Mouse (Mus musculus): ENCODE data around the gene Aqp9. TPM values are rescaled to one million over a fixed set of nuclear protein-coding genes. Genes with fewer than 3 reads are reported as not detected.

Aqp9 gene
- polyA plus RNA-seq, 1 experiment from 2014 or later: 13.6 TPM

- no peaks in the 10 kb centered on the region for H3K36me3 ChIP-seq (ENCODE audit: control insufficient read depth, insufficient read depth, low read length)
- no peaks in the 10 kb centered on the region for H3K9me3 ChIP-seq (ENCODE audit: control insufficient read depth, low read length)
- no peak overlapping the region for H3K9ac ChIP-seq (ENCODE audit: low read depth, low read length)
- no peak for DNase-seq (ENCODE audit: low spot score)
- H3K4me1 ChIP-seq (replicated peaks; ENCODE audit: control insufficient read depth, insufficient read depth, low read length): peaks cover 61% of the 10 kb centered on the region
- ATAC-seq (replicated peaks; ENCODE audit: low FRiP score): no peak
- 65% methylated on average over 3 of the region's 3 CpGs for WGBS
- H3K4me3 ChIP-seq (ENCODE audit: low read depth, low read length): no peak overlapping the region
- peak overlapping the region; percentile 59 for H3K4me2 ChIP-seq
- no peaks in the 10 kb centered on the region for H3K27me3 ChIP-seq (replicated peaks; ENCODE audit: control insufficient read depth, insufficient read depth, low read length)
- peak overlapping the region; percentile 97 for H3K27ac ChIP-seq (ENCODE audit: low read depth, low read length)
Observed at GRCm38 (mm10) chr9:71164353-71164752, 4.1 kb downstream of the Aqp9 start.

GRCm38 (mm10) chr9:71162858-71163740 is 5.4 kb downstream of the Aqp9 start:
- WGBS: 46% methylated on average over 12 of the region's 12 CpGs
- Histone ChIP-seq H3K9me3 (ENCODE audit: control insufficient read depth, low read length) (no peaks in the 10 kb centered on the region), H3K4me1 (replicated peaks; ENCODE audit: control insufficient read depth, insufficient read depth, low read length) (peaks cover 65% of the 10 kb centered on the region), H3K27ac (ENCODE audit: low read depth, low read length) (peak overlapping the region; percentile 77), H3K4me3 (ENCODE audit: low read depth, low read length) (peak overlapping the region; percentile 31), H3K4me2 (peak overlapping the region; percentile 55), H3K36me3 (ENCODE audit: control insufficient read depth, insufficient read depth, low read length) (no peaks in the 10 kb centered on the region), H3K9ac (ENCODE audit: low read depth, low read length) (peak overlapping the region; percentile 48), H3K27me3 (replicated peaks; ENCODE audit: control insufficient read depth, insufficient read depth, low read length) (no peaks in the 10 kb centered on the region)
- ATAC-seq (replicated peaks; ENCODE audit: low FRiP score) (no peak), DNase-seq (ENCODE audit: low spot score) (no peak)

GRCm38 (mm10) chr9:71162131-71162857 is 6.2 kb downstream of the Aqp9 start:
- H3K9me3 ChIP-seq (ENCODE audit: control insufficient read depth, low read length): no peaks in the 10 kb centered on the region
- H3K27ac ChIP-seq (ENCODE audit: low read depth, low read length): peak overlapping the region; percentile 77
- H3K4me2 ChIP-seq: peak overlapping the region; percentile 55
- H3K4me1 ChIP-seq (replicated peaks; ENCODE audit: control insufficient read depth, insufficient read depth, low read length): peaks cover 67% of the 10 kb centered on the region
- no peaks in the 10 kb centered on the region for H3K27me3 ChIP-seq (replicated peaks; ENCODE audit: control insufficient read depth, insufficient read depth, low read length)
- 49% methylated on average over 8 of the region's 8 CpGs for WGBS
- peak overlapping the region; percentile 48 for H3K9ac ChIP-seq (ENCODE audit: low read depth, low read length)
- peak overlapping the region; percentile 31 for H3K4me3 ChIP-seq (ENCODE audit: low read depth, low read length)
- no peak for DNase-seq (ENCODE audit: low spot score)
- no peak for ATAC-seq (replicated peaks; ENCODE audit: low FRiP score)
- H3K36me3 ChIP-seq (ENCODE audit: control insufficient read depth, insufficient read depth, low read length): no peaks in the 10 kb centered on the region

GRCm38 (mm10) chr9:71160849-71161711 is 7.4 kb downstream of the Aqp9 start:
- H3K9me3 ChIP-seq (ENCODE audit: control insufficient read depth, low read length): no peaks in the 10 kb centered on the region
- no peak overlapping the region; the same call in 1 of the 2 replicates for H3K9ac ChIP-seq (ENCODE audit: low read depth, low read length)
- H3K4me3 ChIP-seq (ENCODE audit: low read depth, low read length): peak overlapping the region; percentile 4; the same call in 1 of the 2 replicates
- 61% methylated on average over 13 of the region's 13 CpGs for WGBS
- no peaks in the 10 kb centered on the region for H3K36me3 ChIP-seq (ENCODE audit: control insufficient read depth, insufficient read depth, low read length)
- peaks cover 62% of the 10 kb centered on the region for H3K4me1 ChIP-seq (replicated peaks; ENCODE audit: control insufficient read depth, insufficient read depth, low read length)
- DNase-seq (ENCODE audit: low spot score): no peak
- ATAC-seq (replicated peaks; ENCODE audit: low FRiP score): no peak
- H3K27me3 ChIP-seq (replicated peaks; ENCODE audit: control insufficient read depth, insufficient read depth, low read length): no peaks in the 10 kb centered on the region
- H3K4me2 ChIP-seq: peak overlapping the region; percentile 44
- peak overlapping the region; percentile 60; the same call in 1 of the 2 replicates for H3K27ac ChIP-seq (ENCODE audit: low read depth, low read length)

GRCm38 (mm10) chr9:71159686-71160085 is 8.8 kb downstream of the Aqp9 start:
- DNase-seq (ENCODE audit: low spot score) (no peak), ATAC-seq (replicated peaks; ENCODE audit: low FRiP score) (no peak)
- Histone ChIP-seq H3K4me3 (ENCODE audit: low read depth, low read length) (no peak overlapping the region), H3K9ac (ENCODE audit: low read depth, low read length) (0 out of 2 replicates have a peak overlapping the region, but pooled peaks have one; percentile 12), H3K4me2 (no peak overlapping the region), H3K9me3 (ENCODE audit: control insufficient read depth, low read length) (no peaks in the 10 kb centered on the region), H3K27ac (ENCODE audit: low read depth, low read length) (peak overlapping the region; percentile 96; the same call in 1 of the 2 replicates), H3K27me3 (replicated peaks; ENCODE audit: control insufficient read depth, insufficient read depth, low read length) (no peaks in the 10 kb centered on the region), H3K36me3 (ENCODE audit: control insufficient read depth, insufficient read depth, low read length) (no peaks in the 10 kb centered on the region), H3K4me1 (replicated peaks; ENCODE audit: control insufficient read depth, insufficient read depth, low read length) (peaks cover 53% of the 10 kb centered on the region)
- WGBS: 81% methylated on average over 5 of the region's 5 CpGs

- Histone ChIP-seq H3K9me3 (ENCODE audit: control insufficient read depth, low read length) (no peaks in the 10 kb centered on the region), H3K36me3 (ENCODE audit: control insufficient read depth, insufficient read depth, low read length) (no peaks in the 10 kb centered on the region), H3K4me1 (replicated peaks; ENCODE audit: control insufficient read depth, insufficient read depth, low read length) (peaks cover 52% of the 10 kb centered on the region), H3K4me2 (peak overlapping the region; percentile 2; the same call in 1 of the 2 replicates), H3K9ac (ENCODE audit: low read depth, low read length) (no peak overlapping the region), H3K4me3 (ENCODE audit: low read depth, low read length) (no peak overlapping the region), H3K27me3 (replicated peaks; ENCODE audit: control insufficient read depth, insufficient read depth, low read length) (no peaks in the 10 kb centered on the region), H3K27ac (ENCODE audit: low read depth, low read length) (peak overlapping the region; percentile 96)
- ATAC-seq (replicated peaks; ENCODE audit: low FRiP score) (no peak), DNase-seq (ENCODE audit: low spot score) (no peak)
- WGBS: 57% methylated on average over 7 of the region's 7 CpGs
Observed at GRCm38 (mm10) chr9:71159060-71159626, 9.3 kb downstream of the Aqp9 start.

GRCm38 (mm10) chr9:71157921-71158646 is 10.4 kb downstream of the Aqp9 start:
- H3K4me1 ChIP-seq (replicated peaks; ENCODE audit: control insufficient read depth, insufficient read depth, low read length): peaks cover 46% of the 10 kb centered on the region
- no peaks in the 10 kb centered on the region for H3K9me3 ChIP-seq (ENCODE audit: control insufficient read depth, low read length)
- H3K9ac ChIP-seq (ENCODE audit: low read depth, low read length): peak overlapping the region; percentile 64
- H3K36me3 ChIP-seq (ENCODE audit: control insufficient read depth, insufficient read depth, low read length): no peaks in the 10 kb centered on the region
- peak overlapping the region; percentile 96 for H3K27ac ChIP-seq (ENCODE audit: low read depth, low read length)
- DNase-seq (ENCODE audit: low spot score) (no peak), ATAC-seq (replicated peaks; ENCODE audit: low FRiP score) (peak; percentile 58)
- peak overlapping the region; percentile 53 for H3K4me2 ChIP-seq
- no peak overlapping the region for H3K4me3 ChIP-seq (ENCODE audit: low read depth, low read length)
- WGBS: 63% methylated on average over 15 of the region's 15 CpGs
- no peaks in the 10 kb centered on the region for H3K27me3 ChIP-seq (replicated peaks; ENCODE audit: control insufficient read depth, insufficient read depth, low read length)

Measured in liver, embryonic 11.5 days (tissue).